Mouse (Mus musculus) fat pad, adult 2 months (tissue): Measurements from ENCODE around the gene Inip.
A peak's percentile ranks its signal among the peaks of the same experiment; 100 is the strongest.
"Not testable (repeated sequence)": the region's sequence is repeated elsewhere in the genome, so short reads cannot be mapped to it uniquely, and the experiment has no call there.

Experiments
- DNase-seq: peaks from one replicate; pipeline ENCODE4 v3.0.0-alpha.2; 2011; ENCODE audit warnings: low read depth, low spot score; ENCODE audit errors: extremely low read depth

The Inip gene

DNA sequence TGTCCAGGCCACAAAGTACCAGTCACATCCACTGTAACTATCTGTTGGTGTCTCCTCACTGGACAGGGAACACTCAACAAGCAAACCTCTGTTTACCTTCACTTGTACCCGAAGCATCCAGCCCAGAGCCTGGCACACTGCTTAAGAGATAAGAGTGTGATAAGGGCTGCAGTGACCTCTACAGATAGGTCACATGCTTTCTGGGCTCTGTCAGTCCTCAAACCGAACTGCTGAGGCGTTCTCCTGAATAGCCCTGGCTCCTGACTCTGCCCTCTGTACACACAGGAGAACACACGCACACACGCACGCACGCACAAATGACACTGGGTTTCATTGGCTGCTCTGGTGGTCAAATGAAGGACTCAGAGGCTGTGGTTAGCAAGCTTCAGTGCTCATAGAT lies 12.7 kb upstream of the Inip start:
- DNase-seq: no peak

DNA sequence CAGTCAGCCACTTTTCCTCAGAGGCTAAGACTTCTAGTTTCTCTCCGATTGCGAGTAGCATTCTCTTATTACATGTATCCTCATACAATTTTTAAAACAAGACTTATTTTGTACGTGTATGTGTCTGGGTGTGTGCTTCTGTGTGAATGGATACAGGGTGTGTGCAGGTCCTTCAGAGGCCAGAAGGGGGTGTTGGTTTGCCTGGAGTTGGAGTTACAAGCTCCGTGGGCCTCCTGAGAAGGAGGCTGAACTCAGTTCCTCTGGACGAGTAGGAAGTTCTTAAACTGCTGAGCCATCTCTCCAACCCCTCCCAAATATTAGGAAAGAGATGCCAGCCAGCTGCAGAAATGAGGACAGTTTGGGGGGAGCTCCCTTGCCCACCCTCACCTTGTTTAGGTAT lies 7.0 kb upstream of the Inip start:
- no peak for DNase-seq

DNA sequence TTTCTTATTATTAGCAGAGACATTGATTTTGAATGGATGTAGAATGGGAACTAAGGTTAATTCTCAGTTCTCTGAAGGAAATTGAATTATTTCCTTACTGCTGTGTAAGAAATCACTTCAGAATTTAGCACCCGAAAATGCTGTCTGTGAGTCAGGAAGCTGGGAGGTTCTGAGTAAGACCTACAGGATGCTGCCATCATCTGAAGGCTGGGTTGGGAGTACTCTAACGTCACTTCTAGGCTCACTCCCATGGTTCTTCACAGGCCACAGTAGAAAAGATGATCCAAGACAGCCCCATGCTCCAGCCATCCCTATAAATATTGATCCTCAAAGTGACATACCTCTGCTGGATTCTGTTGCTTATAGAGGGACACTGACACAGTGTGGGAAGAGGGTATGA lies 6.1 kb upstream of the Inip start:
- DNase-seq: no peak

DNA sequence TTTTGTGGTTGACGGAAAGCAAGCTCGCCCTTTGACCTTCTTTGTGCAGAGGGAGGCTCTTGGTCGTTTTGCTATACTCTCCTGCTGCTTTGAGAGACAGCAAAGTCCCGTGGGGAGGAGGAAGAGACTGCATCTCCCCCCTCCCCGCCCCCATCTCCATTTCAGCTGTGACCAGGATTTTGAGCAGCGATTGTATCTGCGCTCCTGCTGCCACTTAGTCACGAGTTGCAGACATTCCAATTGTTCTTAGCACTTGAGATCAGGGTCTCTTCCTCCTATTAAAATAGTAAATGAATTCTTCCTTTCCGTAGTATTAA lies 5.4 kb upstream of the Inip start:
- DNase-seq: no peak

DNA sequence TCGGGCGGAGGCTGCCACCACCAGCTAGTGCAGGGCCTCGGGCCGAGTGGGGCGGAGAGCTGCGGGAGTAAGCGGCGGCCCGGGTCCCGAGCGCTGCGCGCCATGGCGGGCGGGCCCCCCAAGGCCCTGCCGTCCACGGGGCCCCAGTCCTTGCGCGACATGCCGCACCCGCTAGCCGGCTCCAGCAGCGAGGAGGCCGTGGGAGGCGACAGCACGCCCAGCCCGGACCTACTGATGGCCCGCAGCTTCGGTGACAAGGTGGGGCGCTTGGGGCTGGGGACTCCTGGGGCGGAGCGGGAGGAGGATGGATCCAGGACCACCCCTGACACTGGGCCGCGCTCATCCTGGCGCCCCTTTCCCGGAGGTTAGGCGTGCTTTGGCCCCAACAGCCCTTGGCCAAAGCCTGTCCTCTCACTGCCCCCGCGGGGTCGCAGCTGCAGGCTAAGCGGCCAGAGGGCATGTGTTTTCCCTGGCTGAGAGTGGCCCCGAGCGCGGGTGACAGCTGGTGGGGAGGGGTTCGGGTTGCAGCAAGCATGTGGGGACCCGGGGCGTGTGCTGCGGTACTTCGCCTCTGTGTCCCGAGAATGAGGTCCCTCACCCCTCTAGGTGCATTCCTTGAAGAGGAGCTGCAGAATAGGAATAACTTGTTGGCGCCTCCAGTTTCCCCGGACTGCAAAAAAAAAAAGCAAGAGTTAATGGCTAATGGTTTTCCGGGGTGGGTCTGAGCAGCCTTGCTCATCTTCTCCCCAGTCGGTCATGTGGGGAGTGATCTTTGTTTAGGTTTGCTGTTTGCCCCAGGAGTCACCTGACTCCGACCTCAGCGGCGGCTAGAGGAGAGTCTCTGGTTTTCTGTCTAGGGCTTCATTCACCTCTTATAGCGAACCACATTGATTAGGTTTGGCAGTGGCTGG lies 4.8 kb upstream of the Inip start:
- DNase-seq: no peak

DNA sequence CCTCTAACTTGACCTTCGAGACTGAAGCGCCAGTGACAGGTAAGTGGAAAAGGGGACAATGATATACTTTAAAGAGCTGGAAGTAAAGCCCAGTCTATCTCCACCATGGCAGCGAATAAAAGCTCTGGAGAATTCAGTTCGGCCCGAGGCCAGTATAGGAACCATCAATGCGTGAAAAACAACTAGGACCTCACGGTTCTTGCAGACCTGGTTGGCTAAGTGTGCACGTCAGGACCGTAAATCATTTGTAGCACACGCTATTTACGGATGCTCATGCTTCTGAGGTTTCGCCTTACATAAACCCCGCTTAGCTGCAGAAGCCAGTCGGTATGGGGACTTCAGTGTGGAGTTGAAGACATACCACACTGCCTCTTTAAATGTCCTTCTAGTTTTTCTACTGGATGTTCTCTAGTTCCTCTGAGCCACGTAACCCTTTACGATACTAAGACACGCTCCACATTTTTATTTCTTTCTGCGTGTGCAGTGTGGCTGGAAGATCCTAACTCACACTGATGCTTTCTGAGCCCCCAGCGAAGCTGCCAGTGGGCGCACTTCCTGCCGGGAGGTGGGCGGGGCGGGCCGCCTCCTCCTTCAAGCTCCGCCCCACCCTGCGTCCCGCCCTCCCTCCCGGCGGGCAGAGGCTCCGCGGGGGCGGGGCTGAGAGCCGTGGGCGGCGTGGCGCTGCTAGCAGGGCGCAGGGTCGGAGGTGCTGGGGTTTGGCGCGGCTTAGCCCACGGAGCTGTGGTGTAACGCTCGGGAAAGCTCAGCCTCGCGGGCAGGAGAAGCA lies 4.0 kb upstream of the Inip start, which contains the start of gene Snx30:
Gene Snx30, plus strand, starts transcription at position 660 of the 787 bp plus-strand sequence.
- DNase-seq: no peak

DNA sequence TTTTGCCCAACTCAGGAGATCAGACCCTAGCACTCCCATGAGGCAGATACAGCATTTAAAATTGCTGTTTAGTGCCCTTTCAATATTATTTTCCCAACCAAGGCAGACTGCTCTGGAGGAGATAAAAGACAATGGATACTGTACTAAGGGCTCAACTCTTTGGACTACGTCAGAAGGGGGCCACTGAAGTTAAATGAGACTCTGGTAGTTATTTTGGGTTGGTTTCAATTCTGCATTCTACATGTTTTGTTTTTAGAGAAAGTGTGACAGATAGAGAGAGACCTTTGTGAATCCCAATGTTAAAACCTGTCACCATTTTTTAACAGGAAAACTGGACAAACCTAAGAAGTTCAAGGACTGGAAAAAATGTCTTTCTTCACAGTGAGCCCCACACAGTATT lies 3.4 kb upstream of the Inip start:
- no peak for DNase-seq

DNA sequence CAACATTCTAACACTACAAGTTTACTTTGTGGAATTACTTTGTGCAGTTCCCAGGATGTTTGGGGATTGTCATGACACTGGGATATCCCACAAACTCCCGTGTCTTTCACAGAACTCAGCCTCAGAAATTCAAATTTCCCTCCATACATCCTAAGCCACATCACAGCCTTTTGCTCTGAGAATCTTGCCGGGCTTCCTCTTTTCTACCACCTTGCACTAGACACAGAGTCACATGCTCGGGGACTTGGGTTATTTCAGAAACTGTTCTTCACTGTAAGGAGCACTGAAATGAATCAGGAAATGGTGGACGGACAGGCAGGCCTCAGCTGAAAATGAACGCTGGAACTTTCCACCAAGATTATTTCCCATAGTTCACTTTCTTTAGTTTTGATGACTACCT lies 2.0 kb upstream of the Inip start:
- no peak for DNase-seq

DNA sequence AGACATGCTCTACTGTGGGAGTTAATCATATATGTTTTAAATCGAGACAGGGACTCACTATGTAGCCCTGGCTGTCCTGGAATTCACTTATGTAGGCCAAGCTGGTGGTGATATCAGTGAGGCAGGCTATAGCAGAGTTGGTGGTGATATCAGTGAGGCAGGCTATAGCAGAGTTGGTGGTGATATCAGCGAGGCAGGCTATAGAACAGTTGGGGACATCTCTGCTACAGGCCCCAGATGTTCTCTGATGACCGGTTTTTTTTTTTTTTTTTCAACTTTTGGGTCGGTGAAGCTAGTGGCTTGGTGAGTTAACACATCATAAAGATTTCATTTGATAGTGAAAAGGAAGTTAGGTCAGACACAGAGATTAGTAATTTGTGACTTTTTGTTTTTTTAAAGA lies 1.4 kb upstream of the Inip start:
- DNase-seq: no peak

DNA sequence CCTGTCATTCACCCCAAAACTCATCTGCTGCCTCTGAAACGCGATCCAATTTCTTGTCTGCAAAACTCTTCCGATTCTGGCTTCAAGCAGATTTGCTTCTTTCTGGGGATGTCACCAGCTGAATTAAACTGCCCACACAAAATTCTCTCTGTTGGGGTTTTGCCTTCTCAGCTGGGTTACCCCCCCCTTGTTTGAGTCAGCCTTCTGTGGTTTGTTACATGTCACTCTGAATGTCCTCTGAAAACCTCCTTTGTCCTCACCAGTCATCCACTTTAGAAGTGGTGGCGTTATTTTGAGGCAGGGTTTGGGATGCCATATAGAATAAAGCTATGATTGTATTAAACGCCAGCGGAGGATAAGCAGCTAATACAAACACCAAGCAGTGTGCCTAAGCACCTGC lies 718 bp upstream of the Inip start:
- DNase-seq: no peak

DNA sequence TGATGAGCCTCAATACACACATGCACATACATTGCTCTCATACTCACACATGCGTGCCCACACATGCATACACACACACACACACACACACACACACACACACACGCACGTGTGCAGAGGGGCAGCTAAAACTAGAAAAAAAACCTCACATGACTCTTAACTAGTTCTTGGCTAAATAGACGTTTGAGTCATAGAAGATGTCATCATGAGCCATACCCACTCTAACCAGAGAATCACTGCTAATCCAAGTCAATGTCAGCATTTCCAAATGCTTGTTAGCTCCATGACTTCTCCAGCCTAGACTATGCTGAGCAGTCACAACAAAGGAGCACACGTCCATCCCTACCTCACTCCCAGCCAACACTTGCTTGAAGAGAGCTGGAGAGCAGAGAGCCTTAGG lies 1.2 kb downstream of the Inip start:
- DNase-seq: no peak

DNA sequence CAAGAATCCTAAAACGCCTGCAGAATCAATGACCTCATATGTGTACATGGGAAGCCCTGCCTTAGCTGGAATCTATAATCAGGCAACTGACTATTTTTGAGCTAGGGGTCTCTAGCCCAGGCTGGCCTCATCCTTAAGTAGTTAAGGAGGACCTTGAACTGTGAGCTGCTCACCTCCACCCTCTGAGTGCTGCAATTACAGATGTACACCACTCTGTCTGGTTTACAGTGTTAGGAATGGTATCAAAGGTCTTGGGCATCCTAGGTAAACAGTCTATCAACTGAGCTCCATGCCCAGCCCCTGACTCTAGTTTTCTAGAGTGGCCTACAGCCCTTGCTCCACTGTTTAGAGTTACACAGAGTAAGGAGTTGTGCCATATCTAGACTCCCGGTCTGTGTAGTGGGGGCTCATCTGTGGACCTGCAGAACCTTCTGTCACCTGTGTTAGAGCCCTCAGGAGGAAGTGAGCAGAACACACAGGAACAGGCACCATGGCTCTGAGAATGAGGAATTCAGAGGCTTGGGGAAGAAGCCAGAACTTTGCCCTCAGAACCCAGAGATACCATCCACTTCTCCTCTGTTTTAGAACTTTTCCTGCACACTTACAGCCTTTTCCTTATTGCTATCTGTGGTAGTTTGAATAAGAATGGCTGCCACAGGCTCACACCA lies 5.5 kb downstream of the Inip start:
- no peak for DNase-seq

DNA sequence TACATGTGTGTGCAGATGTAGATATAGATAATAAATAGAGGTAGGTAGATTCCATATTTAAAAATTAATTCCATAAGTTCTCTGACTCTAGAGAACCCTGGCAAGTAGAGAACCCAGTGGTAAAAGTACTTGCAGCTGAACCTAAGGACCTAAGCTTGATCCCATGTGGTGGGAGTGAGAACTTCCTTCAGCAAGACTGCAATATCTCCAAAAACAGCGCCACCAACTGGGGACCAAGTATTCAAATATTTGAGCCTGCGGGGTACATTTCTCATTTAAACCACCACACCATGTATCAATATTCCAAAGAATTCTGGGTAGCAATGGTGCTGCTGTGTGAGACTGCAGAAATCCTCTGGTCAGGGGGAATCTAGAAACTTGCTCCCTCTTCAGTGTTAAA lies 7.3 kb downstream of the Inip start:
- DNase-seq: no peak

DNA sequence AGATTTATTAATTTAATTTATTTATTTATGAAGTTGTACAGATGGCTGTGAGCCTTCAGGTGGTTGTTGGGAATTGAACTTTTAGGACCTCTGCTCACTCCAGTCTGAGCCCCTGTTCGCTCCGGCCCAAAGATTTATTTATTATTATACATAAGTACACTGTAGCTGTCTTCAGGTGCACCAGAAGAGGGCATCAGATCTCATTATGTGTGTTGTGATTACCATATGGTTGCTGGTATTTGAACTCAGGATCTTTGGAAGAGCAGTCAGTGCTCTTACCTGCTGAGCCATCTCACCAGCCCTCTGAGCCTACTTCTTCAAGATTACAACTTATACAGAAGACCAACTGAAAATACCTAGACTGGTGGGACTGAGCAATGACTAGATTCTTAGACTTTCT lies 7.8 kb downstream of the Inip start:
- not testable (repeated sequence) for DNase-seq

DNA sequence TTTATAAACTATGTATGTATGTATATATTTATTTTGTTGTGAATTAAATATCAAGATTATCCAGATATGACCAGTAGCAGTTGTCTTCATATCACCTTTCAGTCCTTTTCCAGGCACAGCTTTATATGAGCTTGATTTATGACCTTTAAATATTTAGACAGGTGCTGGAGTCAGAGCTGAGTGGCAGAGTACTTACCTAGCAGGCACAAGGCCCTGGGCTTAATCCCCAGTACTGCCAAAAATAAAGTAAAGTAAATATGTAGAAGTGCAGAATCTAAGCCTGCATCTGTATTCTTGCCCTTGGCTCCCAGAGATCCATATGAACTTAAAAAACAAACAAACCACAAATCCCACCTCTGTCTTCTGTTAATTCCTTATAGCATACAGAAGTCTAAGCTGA lies 12.4 kb downstream of the Inip start:
- DNase-seq: peak; percentile 65

DNA sequence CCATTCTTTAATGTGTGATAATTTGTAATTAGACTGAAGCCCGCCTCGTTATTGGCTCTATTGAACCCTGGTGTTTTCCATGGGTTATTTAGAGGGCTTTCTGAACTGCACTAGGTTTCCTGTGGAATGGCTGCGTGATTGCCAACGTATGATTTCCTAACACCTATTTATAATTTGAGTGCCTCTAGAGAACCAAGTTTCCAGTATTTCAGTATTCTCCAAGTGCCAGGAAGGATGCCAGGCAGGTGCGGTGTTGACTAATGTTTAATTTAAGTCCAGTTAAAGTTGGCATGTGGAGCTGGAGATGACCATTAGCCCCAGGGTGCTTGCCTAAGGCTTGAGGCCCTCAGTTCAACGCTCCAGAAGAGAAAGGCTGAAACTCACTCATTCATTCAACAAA lies 14.3 kb downstream of the Inip start:
- no peak for DNase-seq

DNA sequence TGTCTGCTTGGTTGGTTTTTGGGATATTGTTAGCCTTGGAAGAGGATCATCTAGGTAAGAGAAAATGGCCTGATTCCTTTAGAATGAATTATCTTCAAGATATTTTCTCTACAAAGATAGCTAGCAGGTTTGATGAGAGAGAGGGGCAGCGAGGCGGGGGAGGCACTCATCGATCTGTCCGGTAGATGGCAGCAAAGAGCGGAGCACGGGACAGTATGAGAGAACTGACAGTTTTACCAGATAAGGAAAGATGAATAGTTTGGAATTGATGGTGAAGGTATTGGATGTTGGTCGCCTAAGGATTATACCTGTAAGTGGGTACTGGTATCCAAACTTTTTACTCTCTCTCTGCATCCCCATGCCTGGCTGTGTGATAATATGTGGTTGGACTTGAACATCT lies 14.7 kb downstream of the Inip start:
- no peak for DNase-seq

DNA sequence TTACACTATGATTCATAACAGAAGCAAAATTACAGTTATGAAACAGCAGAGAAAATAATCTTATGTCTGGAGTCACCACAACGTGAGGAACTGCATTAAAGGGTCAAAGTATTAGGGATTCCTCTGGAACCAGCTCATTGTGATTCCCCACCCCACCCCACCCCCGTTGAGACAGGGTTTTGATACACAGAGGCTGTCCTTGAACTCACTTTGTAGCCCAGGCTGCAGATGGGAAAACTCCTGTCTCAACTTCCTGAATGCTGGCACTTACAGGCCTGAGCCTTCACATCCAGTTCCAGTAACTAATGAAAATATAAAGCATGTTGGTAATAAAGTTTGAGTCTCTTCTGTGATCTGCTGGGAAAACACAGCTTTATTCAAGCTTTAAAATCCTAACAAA lies 16.0 kb downstream of the Inip start:
- no peak for DNase-seq

DNA sequence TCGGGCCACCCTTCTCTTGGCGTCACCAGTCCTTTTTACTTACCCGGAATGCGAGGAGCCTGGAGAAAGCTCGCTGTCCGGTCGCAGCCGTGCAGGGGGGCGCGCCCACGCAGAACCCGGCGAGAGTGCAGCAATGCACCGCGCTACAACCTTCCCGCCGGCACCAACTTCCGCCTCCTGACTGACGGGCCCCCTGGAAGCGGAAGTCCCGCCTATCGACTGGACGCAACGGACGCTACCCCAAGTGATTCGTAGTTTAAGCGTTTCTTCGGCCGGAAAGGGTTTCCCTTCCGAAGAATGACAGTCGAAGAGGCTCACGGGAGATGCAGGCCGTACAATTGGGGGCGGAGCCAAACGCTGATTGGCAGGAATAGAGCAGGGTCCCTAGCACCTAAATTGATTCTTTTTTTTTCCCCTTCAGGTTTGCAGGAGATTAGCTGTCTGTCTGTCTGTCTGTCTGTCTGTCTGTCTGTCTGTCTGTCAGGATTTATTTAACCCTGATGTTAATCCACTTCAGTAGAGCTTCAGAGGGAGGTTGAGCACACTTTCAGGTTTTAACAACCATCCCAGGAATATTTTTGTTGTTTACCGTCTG lies 17.6 kb downstream of the Inip start:
- peak; percentile 74 for DNase-seq

DNA sequence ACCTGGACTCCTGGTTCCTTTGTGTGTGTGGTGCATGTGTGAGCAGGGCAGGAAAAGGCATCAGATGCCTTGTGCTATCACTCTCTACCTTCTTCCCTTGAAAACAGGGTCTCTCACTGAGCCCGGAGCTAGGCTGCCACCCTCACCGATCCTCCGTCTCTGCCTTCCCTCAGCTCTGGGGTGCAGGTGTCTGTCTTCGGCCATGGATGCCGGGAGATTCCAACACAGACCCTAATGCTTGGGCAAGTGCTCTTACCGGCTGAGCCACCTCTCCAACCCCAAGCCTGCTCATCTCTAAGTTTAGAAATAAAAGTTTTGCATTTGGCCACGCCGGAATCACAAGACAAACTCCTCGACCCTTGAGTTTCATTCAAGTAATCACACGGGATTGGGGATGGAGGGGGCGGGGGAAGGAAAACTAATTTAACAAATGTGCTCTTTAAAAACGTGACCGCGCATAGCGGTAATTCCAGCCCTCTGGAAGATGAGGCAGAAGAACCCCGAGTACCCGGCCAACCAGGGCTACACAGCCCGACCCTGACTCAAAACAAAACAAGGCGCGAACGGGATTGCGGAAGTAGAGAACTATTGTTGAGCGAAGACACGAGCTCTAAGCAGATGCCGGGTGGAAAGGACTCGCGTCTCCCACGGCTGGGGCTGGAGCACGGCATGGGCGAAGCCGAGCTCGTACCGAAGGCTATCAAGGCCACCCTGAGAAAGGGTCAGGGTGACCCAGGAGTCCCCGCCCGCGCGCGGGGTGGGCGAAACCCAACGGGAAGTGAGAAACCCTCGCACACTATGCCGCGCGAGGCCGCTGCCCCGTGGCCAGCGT lies 18.3 kb downstream of the Inip start:
- DNase-seq: no peak

DNA sequence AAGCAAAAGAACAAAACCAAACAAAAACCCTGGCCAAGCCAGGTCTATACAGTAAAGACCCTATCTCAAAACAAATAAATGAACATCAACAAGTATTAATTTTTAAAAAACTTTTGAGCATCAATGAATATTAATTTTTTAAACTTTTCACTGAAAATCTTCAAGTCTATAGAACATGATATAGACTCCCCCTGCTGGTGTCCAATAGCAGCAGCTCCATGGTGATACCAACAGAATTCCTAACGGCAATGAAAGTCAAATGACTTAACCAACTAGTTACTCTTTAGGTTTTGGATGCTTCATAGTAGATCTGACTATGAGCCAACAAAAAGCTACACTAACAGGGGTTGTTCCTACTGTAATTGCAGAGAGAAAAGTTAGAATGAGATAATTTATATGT lies 20.8 kb downstream of the Inip start:
- DNase-seq: no peak
